Mouse (Mus musculus) WW6 (cell line): ENCODE results near the gene Gm2696.

Source experiments
- DNase-seq: peaks from one replicate; pipeline ENCODE4 v3.0.0-alpha.2; 2013; ENCODE audit warnings: low read depth, low spot score

The Gm2696 gene

DNA sequence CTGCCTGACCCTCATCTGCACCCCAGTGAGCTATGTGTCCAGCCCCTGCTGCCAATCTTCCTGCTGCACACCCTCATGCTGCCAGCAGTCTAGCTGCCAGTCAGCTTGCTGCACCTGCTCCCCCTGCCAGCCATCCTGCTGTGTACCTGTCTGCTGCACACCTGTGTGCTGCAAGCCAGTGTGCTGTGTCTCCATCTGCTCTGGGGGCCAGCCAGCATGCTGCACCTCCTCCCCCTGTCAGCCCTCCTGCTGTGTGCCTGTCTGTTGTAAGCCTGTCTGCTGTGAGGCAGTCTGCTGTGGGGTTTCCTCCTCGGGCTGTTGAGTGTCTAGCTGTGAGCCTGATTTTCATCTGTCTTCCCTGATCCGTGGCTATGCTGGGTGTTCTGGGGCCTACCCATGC, 32.5 kb downstream of the Gm2696 start:
- DNase-seq = no peak

- no peak for DNase-seq
Observed at GRCm38 (mm10) chr10:77847538-77847937, 33.1 kb downstream of the Gm2696 start.

GRCm38 (mm10) chr10:77852559-77852958, 38.1 kb downstream of the Gm2696 start, which contains the start of gene Gm10318:
Gene Gm10318 (plus strand): TSS chr10:77852859.
- DNase-seq = no peak

- no peak for DNase-seq
Observed at GRCm38 (mm10) chr10:77861675-77862074, 47.2 kb downstream of the Gm2696 start, which contains the start of gene Gm3285. Gene Gm3285 (plus strand): TSS chr10:77861975.

GRCm38 (mm10) chr10:77864067-77864761, 49.7 kb downstream of the Gm2696 start:
- DNase-seq = peak; percentile 78

- no peak for DNase-seq
Observed at GRCm38 (mm10) chr10:77864762-77865143, 50.3 kb downstream of the Gm2696 start.

DNA sequence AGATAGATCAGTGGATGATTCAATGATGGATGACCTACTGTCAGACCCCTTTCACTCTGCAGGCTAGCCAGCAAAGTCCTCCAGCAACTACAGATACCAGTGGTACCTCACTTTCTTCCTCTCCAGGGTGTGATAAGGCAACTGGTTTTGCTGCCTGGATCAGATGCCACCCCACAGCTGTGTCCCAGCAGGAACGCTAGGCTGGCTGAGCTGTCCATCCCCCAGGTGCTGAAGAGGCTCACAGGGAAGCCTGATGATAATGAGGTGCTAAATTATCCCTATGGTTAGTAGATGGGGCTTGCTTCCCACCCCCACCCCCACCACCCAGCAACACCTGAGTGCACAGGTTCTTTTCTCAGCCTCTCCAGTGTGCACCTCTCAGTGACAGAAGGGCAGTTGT, 53.1 kb downstream of the Gm2696 start:
- DNase-seq = no peak

- DNase-seq = no peak
Observed at GRCm38 (mm10) chr10:77869651-77870050, 55.2 kb downstream of the Gm2696 start.

DNA sequence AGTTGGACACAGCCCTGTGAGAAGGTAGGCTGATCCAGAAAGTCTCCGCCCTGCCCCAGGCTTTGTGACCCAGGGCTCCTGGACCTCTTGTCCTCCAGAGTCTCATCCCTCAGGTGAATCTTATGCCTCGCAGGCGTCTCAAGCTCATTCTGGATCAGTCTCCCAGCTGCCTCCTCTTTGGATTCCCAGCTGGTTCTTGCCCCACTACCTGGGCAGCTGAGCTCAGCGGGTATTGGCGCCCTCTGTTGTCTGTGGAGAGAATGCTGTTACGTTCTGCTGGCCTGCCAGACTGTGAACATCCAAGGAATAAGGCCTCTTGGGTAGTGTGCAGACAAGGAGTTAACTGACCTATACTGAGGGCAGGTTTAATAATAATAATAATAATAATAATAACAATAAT, 64.5 kb downstream of the Gm2696 start:
- DNase-seq = no peak

- DNase-seq = no peak
Observed at GRCm38 (mm10) chr10:77880305-77880704, 65.8 kb downstream of the Gm2696 start.

GRCm38 (mm10) chr10:77882553-77882952, 68.1 kb downstream of the Gm2696 start:
- DNase-seq = no peak
